Mouse (Mus musculus) forebrain, embryonic 10.5 days (tissue): ENCODE data around the gene Rpl14. TPM values are rescaled to one million over a fixed set of nuclear protein-coding genes. Genes with fewer than 3 reads are reported as not detected.

ENCODE experiments used
- DNase-seq: peaks from one replicate; pipeline ENCODE4 v3.0.0-alpha.2; 2017; ENCODE audit warnings: low spot score; ENCODE audit errors: extremely low spot score
- H3K27ac ChIP-seq: fragments of 300-500 bp; sonication (generic); 2 replicates; pipeline ENCODE4 v1.5.1; 2016; ENCODE audit warnings: mild to moderate bottlenecking
- H3K27me3 ChIP-seq: fragments of 300-500 bp; sonication (generic); 2 replicates; pipeline ENCODE4 v1.6.1; 2016; ENCODE audit warnings: mild to moderate bottlenecking; ENCODE audit not compliant: poor library complexity, severe bottlenecking
- H3K36me3 ChIP-seq: fragments of 300-500 bp; sonication (generic); replicated peaks from 2 replicates; pipeline ENCODE4 v1.6.1; 2016; ENCODE audit warnings: mild to moderate bottlenecking, moderate library complexity
- H3K4me1 ChIP-seq: fragments of 300-500 bp; sonication (generic); 2 replicates; pipeline ENCODE4 v1.6.1; 2016
- H3K4me3 ChIP-seq: fragments of 300-500 bp; sonication (generic); 2 replicates; pipeline ENCODE4 v1.5.1; 2016; ENCODE audit warnings: mild to moderate bottlenecking, moderate library complexity
- H3K9me3 ChIP-seq: fragments of 300-500 bp; sonication (generic); 2 replicates; pipeline ENCODE4 v1.6.1; 2016; ENCODE audit warnings: mild to moderate bottlenecking, moderate library complexity
- WGBS: fragments of 180-500 bp; shearing (Covaris S2); methylation state at CpG from one replicate; pipeline ENCODE4 v1.1.7; 2016; 5-methylcytosine and 5-hydroxymethylcytosine counted together
- polyA plus RNA-seq: library from polyadenylated mRNA; unstranded; fragments of >200 nt; fragmentation: Nextera tagmentation; extraction: Ambion mirVana; gene quantifications from 2 replicates; pipeline ENCODE4 v1.2.1, GENCODE M21; 2016

Rpl14 gene
- polyA plus RNA-seq, 1 experiment from 2014 or later: 785 TPM

GRCm38 (mm10) chr9:120546482-120546881, 24.8 kb upstream of the Rpl14 start:
- Histone ChIP-seq H3K27ac (no peak overlapping the region), H3K9me3 (no peaks in the 10 kb centered on the region), H3K36me3 (no peaks in the 10 kb centered on the region), H3K4me3 (no peak overlapping the region), H3K27me3 (peaks cover 14% of the 10 kb centered on the region), H3K4me1 (peaks cover 35% of the 10 kb centered on the region)
- WGBS: 95% methylated on average over 9 of the region's 9 CpGs
- no peak for DNase-seq

DNA sequence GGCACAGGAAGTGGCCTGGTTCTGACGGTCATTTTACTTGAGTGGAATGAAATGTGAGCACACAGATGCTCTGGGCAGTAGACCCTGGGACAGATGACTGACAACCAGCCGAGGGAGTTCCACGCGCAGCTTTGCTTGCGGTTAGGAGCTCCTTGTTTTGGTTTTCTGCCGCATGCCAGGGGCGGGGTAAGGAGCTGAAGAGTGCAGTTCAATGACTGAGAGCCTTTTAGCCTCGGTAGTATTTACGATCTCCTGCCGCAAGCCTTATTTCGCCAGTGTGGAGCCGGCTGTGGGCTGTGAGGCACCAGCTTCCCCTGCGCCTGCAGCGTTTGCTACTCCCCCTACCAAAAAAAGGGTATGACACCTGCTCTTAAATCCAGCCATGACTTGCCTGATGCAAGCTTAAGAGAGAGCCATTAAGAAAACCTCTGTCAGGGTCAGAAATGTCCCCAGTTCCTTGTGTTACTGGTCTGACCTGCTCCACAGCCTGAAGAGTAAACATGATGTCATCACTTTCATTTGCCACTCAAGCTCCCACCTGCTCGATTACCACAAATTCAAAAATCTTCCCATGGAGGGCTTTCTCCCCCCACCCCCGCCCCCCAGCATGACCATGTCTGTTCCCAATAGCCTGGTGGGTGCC, 24.1 kb upstream of the Rpl14 start:
- WGBS: 39% methylated on average over 16 of the region's 16 CpGs
- peaks cover 28% of the 10 kb centered on the region for H3K4me1 ChIP-seq
- H3K27me3 ChIP-seq: peaks cover 7% of the 10 kb centered on the region
- H3K36me3 ChIP-seq: no peaks in the 10 kb centered on the region
- no peaks in the 10 kb centered on the region for H3K9me3 ChIP-seq
- 0 out of 2 replicates have a peak overlapping the region, but pooled peaks have one; percentile 2 for H3K27ac ChIP-seq
- no peak overlapping the region for H3K4me3 ChIP-seq
- no peak for DNase-seq

DNA sequence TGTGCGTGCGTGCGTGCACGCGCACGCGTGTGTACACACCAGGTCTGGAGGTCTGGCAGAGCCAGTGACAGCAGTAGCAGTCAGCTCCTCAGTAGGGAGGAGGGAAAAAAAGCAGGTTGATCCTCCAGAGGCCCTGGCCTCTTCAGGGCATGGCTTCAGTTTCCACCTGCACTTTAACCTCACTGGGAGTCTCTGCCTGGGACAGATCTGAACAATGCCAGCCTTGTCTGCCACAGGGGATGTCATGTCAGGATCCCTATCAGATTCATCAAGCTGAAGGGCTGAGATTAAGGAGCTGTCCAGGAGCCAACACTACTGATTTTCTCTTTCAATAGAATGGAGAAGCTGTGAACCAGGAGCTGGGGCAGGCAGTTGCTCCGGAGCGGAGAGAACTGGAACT, 20.5 kb upstream of the Rpl14 start:
- H3K27ac ChIP-seq: no peak overlapping the region
- H3K27me3 ChIP-seq: peaks cover 4% of the 10 kb centered on the region; the same call in 1 of the 2 replicates
- 93% methylated on average over 9 of the region's 9 CpGs for WGBS
- no peaks in the 10 kb centered on the region for H3K9me3 ChIP-seq
- DNase-seq: no peak
- H3K36me3 ChIP-seq: no peaks in the 10 kb centered on the region
- H3K4me3 ChIP-seq: no peak overlapping the region
- peaks cover 24% of the 10 kb centered on the region for H3K4me1 ChIP-seq

GRCm38 (mm10) chr9:120563590-120563989, 7.7 kb upstream of the Rpl14 start:
- no peak overlapping the region for H3K27ac ChIP-seq
- H3K9me3 ChIP-seq: no peaks in the 10 kb centered on the region
- DNase-seq: no peak
- no peaks in the 10 kb centered on the region for H3K27me3 ChIP-seq
- 87% methylated on average over 3 of the region's 3 CpGs for WGBS
- no peaks in the 10 kb centered on the region for H3K36me3 ChIP-seq
- H3K4me1 ChIP-seq: no peaks in the 10 kb centered on the region
- H3K4me3 ChIP-seq: no peak overlapping the region

GRCm38 (mm10) chr9:120564247-120564646, 7.0 kb upstream of the Rpl14 start:
- Histone ChIP-seq H3K4me1 (no peaks in the 10 kb centered on the region), H3K9me3 (no peaks in the 10 kb centered on the region), H3K27me3 (no peaks in the 10 kb centered on the region), H3K36me3 (no peaks in the 10 kb centered on the region), H3K4me3 (no peak overlapping the region), H3K27ac (no peak overlapping the region)
- 88% methylated on average over 2 of the region's 2 CpGs for WGBS
- no peak for DNase-seq

- no peak for DNase-seq
These were observed 4.9 kb upstream of the Rpl14 start for GRCm38 (mm10) chr9:120566384-120566783.

DNA sequence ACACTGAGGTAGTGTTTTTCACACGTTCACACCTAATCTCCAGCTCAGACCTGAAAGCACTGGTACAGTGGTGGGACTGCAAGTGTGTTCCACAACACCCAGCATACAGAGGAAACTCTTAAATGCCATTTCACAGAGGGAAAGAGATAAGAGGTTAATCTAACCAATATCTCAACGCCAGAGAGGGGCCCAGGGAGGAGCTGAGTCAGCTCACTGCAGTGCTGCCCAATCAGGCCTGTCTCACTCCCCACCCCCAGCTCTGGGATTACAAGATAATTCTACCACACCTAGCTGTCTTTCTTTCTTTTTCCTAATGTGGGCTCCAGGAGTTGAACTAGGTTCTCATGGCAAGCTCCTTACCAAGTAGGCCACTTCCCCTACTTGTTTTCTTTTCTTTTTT, 2.3 kb upstream of the Rpl14 start:
- DNase-seq: no peak
- 87% methylated on average over 2 of the region's 2 CpGs for WGBS
- no peaks in the 10 kb centered on the region for H3K9me3 ChIP-seq
- H3K27ac ChIP-seq: no peak overlapping the region
- H3K36me3 ChIP-seq: peaks cover 18% of the 10 kb centered on the region
- no peaks in the 10 kb centered on the region for H3K27me3 ChIP-seq
- peaks cover 24% of the 10 kb centered on the region for H3K4me1 ChIP-seq
- no peak overlapping the region for H3K4me3 ChIP-seq

More at GRCm38 (mm10) chr9:120566384-120566783, 4.9 kb upstream of the Rpl14 start:
- H3K4me1 ChIP-seq: peaks cover 9% of the 10 kb centered on the region
- H3K27ac ChIP-seq: no peak overlapping the region
- no peaks in the 10 kb centered on the region for H3K9me3 ChIP-seq
- 82% methylated on average over 5 of the region's 5 CpGs for WGBS
- no peaks in the 10 kb centered on the region for H3K27me3 ChIP-seq
- H3K36me3 ChIP-seq: no peaks in the 10 kb centered on the region
- no peak overlapping the region for H3K4me3 ChIP-seq

DNA sequence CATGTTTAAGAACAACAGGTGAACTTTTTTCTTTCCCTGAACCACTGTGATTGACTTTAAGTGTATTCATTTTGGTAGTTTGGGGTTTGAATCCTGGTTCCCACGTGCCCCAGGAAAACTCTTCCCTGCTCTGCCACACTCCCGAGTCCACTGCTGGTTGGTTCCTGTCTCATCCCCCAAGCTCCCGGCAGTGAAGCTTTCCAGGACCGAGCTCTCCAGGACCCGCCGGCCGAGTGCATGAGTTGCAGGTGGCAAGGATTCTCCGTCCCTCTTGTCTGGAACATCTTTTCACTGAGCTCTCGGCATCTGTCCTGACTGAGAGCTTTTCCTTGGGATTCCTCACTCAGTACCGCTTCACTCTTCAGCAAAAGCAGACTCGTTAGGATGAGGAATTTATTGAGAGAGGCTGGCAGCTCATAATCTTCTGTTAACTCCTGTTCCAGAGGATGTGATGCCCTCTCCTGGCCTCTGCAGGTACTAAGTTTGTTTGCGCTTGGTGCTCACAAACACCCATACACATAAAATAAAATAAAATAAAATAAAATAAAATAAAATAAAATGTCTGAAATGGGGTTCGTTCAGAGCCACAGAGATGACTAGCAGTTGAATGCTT, 1.4 kb upstream of the Rpl14 start:
- H3K27ac ChIP-seq: peak overlapping the region; percentile 97; the same call in 1 of the 2 replicates
- peaks cover 27% of the 10 kb centered on the region for H3K36me3 ChIP-seq
- peak overlapping the region; percentile 86; the same call in 1 of the 2 replicates for H3K4me3 ChIP-seq
- no peaks in the 10 kb centered on the region for H3K9me3 ChIP-seq
- WGBS: 66% methylated on average over 13 of the region's 13 CpGs
- H3K4me1 ChIP-seq: peaks cover 24% of the 10 kb centered on the region
- no peak for DNase-seq
- H3K27me3 ChIP-seq: no peaks in the 10 kb centered on the region

GRCm38 (mm10) chr9:120570334-120570725, 914 bp upstream of the Rpl14 start:
- WGBS: 73% methylated on average over 2 of the region's 2 CpGs
- Histone ChIP-seq H3K4me3 (peak overlapping the region; percentile 86), H3K27me3 (no peaks in the 10 kb centered on the region), H3K36me3 (peaks cover 32% of the 10 kb centered on the region), H3K27ac (peak overlapping the region; percentile 97), H3K9me3 (no peaks in the 10 kb centered on the region), H3K4me1 (peaks cover 24% of the 10 kb centered on the region)
- DNase-seq: no peak

- Histone ChIP-seq H3K9me3 (no peaks in the 10 kb centered on the region), H3K4me1 (peaks cover 24% of the 10 kb centered on the region), H3K27ac (peak overlapping the region; percentile 97), H3K36me3 (peaks cover 44% of the 10 kb centered on the region), H3K27me3 (no peaks in the 10 kb centered on the region), H3K4me3 (peak overlapping the region; percentile 86)
- whole genome bisulfite sequencing: 2% methylated on average over 53 of the region's 53 CpGs
- no peak for DNase-seq
These were observed 545 bp downstream of the Rpl14 start for GRCm38 (mm10) chr9:120571593-120572385.

GRCm38 (mm10) chr9:120575748-120576661, 4.8 kb downstream of the Rpl14 start:
- no peak for DNase-seq
- 57% methylated on average over 6 of the region's 6 CpGs for WGBS
- H3K27ac ChIP-seq: no peak overlapping the region
- peaks cover 44% of the 10 kb centered on the region for H3K36me3 ChIP-seq
- peaks cover 37% of the 10 kb centered on the region for H3K4me1 ChIP-seq
- no peaks in the 10 kb centered on the region for H3K27me3 ChIP-seq
- H3K4me3 ChIP-seq: peak overlapping the region; percentile 79; the same call in 1 of the 2 replicates
- H3K9me3 ChIP-seq: no peaks in the 10 kb centered on the region

GRCm38 (mm10) chr9:120576662-120577013, 5.4 kb downstream of the Rpl14 start:
- Histone ChIP-seq H3K9me3 (no peaks in the 10 kb centered on the region), H3K4me3 (peak overlapping the region; percentile 79), H3K27me3 (no peaks in the 10 kb centered on the region), H3K4me1 (peaks cover 38% of the 10 kb centered on the region), H3K27ac (peak overlapping the region; percentile 89; the same call in 1 of the 2 replicates), H3K36me3 (peaks cover 44% of the 10 kb centered on the region)
- 7% methylated on average over 4 of the region's 4 CpGs for WGBS
- no peak for DNase-seq
